Mouse (Mus musculus) cerebellum, postnatal 36 days (tissue): Measurements from ENCODE around the gene Mindy1.
A peak's percentile ranks its signal among the peaks of the same experiment; 100 is the strongest.

Experiments
- DNase-seq, 2 experiments: peaks; one replicate each; pipeline ENCODE4 v3.0.0; 2021 to 2022; ENCODE audit warnings: mixed read lengths in 2 of 2

Gene Mindy1

DNA sequence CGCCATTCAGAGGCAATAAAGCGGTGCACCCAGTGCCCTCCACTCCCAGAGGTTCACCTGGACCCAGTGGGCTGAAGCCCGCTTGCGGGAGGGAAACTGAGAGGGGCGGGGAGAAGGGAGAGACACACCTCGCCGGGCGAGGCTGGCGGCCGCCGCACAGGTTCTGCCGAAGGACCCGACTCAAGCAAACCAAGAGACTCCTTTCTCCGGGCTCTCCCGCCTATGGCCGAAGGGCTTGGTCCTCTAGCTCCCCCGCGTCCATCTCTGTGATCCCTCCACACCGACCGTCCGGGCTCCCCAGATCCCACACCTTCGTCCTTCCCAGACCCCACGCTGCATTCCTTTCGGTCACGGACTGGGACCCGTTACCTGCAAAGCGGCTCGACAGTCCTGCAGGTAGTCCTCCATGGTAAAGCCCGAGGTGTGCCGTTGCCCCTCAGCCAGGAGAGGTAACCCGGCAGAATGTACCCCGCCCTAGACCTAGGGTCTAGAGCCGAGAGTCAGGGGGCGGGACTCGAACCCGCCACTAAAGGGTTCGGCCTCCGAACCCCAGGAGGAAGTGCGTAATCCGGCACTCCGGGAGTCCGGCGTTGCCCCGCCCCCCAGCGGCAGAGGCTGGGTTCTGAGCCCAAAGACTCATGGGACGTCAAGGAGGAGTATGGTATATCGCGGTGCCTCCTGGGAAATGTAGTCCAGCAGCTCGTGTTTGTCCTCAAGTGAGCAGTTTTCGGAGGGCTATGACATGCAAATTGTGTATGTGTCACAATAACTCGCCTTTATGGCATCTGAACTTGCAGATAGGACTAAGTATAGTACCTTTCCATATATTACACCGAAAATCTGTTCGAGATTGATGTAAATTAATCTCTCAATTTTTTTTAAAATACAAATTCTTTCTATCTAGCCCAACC, at the start of gene Mindy1, which contains the start of gene Prune1:
TSS of gene Mindy1 (plus strand) at position 130 of the 911 bp plus-strand sequence.
TSS of gene Prune1 (minus strand) at position 861 of the 911 bp plus-strand sequence.
- DNase-seq: peak; percentile 98 to 100

DNA sequence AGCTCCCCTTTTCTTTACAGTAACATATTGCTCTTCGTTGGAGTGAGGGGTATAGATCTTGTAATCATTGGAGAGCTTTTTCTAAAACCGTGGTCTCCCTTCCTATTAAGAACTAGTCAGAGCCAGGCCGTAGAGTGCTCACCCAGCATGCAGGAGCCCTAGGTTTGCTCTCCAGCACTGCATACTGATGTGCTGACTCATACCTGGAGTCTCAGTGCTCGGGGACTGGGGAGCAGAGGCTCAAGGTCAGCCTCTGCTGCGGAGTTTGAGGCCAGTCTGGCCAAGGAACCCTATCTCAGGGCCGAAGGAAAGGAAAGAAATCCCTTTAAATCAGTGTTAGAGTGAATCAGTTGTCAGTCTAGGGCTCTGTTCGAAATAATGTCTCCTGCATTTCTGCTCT, 48.4 kb upstream of the Mindy1 start:
- DNase-seq: no peak

DNA sequence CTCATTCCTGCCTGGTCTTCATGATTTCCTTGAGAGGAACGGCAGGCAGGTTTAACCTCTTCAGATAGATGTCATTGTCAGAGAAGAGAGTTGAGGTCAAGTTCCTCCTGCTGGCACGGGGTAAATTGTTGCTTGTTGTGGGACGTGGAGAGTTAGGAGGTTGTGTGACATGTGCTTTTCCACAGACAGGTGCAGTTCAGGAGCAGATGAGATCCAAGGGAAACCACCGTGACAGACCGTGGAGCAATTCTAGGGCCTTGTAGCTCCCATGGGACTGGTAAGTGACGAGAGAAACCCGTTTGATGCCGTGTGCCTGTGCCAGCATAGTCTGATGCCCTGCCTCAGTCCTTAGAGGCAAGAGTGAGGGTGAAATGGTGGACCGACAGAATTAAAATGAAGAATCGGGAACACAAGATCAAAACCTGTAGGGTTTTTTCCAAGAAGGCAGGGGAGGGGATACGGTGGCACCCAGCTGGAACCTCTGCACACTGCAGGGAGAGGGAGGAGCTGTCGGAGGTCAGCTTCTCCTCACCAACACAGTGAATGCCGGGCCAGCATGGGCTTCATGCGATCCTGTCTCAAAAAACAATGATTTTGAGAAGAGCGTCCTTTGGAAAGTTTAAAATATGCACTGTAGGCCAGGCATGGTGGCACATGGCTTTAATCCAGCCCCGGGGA, 47.7 kb upstream of the Mindy1 start:
- DNase-seq: no peak

DNA sequence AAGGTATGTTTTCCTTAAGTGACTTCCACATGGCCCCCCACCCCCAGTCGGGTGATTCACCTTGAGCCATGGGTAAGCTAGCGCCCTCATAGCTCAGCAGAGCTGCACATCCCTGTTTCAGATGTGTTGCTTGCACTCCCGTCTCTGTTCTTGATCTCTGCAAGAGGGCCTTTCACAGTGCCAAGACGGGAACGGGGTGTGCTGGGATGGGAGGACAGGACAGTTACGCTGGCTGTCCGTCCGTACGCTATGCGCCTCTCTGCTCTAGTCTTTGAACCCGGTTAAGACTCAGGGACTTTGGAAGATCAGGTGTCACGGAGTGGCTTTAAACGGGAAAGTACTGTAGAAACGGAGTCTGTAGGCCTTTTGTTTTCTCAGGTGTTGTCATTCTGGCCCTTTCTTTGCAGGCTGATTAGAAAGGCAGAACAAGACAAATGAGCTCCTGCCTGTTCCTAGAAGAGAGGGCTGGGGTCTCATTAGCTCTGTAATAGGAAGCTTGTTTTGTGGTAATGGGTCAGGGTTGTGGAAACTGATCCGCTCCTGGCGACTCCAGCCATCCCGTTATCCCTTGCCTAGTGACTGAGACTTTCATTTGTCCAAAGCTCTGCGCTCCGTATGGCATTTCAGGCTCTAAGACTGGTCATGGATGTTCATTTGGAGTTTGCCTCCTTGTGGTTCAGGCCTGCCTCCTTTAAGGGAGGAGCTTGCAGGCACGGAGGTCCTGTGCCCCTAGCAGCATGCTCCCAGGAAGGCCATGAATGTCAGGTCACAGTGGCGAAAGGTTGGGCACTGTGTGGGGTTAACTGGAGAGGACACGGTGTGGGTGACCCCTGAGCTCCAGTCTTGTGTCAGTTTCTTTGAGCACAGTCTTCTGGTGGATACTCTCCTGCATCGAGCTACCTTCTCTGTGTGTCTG, 45.5 kb upstream of the Mindy1 start:
- DNase-seq: no peak

DNA sequence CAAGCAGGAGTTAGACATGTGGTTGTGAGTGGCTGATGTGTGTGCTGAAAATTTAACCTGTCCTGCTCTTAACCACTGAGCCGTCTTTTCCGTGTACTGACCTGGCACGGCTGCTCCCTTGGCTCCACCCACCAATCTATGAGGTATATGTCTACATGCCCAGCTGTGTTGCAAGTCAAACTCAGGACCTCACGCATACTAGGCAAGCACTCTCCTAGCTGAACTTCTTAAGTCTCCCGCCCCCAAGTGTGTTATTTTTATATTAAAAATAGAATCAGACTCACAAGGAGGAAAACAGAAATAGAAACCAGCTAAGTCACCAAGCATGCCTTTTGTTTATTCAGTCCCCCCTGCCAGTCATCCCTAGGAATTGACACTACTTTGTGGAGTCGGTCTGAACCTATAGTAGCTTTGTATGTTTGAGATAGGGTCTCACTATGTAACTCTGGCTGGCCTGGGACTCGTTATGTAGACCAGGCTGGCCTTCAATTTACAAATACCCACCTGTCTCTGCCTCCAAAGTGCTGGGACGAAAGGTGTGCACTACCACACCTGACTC, 43.5 kb upstream of the Mindy1 start:
- DNase-seq: no peak

GRCm38 (mm10) chr3:95239022-95239421, 42.1 kb upstream of the Mindy1 start:
- no peak for DNase-seq

GRCm38 (mm10) chr3:95239971-95240370, 41.2 kb upstream of the Mindy1 start:
- DNase-seq: no peak

GRCm38 (mm10) chr3:95240900-95241299, 40.2 kb upstream of the Mindy1 start:
- DNase-seq: no peak

GRCm38 (mm10) chr3:95241498-95241897, 39.6 kb upstream of the Mindy1 start, which contains the start of gene Gm128:
Gm128 (minus strand) TSS chr3:95241598.
- no peak for DNase-seq

GRCm38 (mm10) chr3:95243086-95243485, 38.1 kb upstream of the Mindy1 start:
- DNase-seq: no peak

GRCm38 (mm10) chr3:95246465-95247231, 34.5 kb upstream of the Mindy1 start:
- DNase-seq: peak; percentile 51 to 56

DNA sequence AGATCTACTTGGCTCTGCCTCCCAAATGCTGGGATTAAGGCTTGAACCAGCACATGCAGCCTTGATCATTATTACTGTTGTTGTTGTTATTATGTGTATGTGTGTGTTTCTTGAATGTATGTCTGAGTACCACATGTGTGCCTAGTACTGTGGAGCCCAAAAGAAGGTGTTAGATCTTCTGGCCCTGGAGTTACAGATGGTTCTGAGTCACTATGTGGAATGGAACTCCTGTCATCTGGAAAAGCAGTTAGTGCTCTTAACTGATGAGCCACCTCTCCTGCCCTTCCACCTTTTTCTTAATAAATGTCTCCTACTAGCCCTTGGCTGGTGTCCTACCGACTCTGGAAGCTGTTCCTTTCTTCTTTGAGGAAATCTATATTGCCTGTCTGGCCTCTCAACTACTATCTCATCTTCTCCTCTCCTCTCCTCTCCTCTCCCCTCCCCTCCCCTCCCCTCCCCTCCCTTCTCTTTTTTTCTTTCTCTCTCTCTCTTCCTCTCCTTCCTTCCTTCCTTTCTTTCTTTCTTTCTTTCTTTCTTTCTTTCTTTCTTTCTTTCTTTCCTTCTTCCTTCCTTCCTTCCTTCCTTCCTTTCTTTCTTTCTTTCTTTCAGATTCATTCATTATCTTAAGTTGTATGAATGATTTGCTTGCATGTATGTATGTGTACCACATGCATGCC, 33.3 kb upstream of the Mindy1 start:
- DNase-seq: no peak

- DNase-seq: peak; percentile 84 to 85
Measured at GRCm38 (mm10) chr3:95250361-95250760, 30.8 kb upstream of the Mindy1 start.

- DNase-seq: no peak
Measured at GRCm38 (mm10) chr3:95250783-95251424, 30.2 kb upstream of the Mindy1 start, which contains the start of gene Bnipl. Bnipl (minus strand) TSS chr3:95251193.

DNA sequence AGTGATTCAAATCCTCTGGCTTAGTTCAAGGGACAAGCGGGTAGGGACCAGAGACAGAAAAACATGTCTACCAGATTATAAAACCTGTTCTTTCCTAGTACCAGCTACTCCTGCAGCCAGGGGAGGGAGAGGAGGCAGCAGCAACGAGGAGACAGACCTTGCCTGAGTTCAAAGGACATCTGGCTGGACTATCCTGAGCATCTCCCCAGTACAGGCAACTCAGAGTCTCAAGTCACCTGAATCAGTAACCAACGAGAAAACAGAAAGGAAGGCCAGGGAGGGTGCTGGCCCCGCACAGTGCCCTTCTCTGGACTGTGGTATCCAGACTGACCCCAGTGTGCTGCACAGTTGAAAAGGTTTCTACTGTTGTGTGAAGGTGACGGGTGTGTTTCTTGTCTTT, 24.2 kb upstream of the Mindy1 start:
- no peak for DNase-seq

DNA sequence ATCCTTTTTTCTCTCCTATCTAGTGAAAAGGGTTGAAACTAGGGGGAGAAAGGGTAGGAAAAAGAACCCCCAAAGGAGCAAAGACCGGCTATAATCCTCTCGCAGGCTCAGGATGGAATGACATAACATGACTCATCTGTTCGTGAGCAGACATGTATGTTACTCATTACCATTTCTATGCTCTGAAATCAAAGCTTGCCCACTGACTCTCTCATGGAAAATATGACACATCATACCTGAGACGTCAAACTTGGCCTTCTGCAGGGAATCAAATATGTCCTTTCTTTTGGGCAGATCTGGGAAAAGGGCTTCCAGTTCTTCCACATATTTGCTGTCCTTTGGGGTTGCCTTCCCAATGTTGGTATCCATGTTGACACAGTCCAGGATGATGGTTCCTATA, 19.2 kb upstream of the Mindy1 start:
- DNase-seq: no peak

- peak; percentile 65 for DNase-seq
Measured at GRCm38 (mm10) chr3:95263089-95263739, 17.9 kb upstream of the Mindy1 start.

DNA sequence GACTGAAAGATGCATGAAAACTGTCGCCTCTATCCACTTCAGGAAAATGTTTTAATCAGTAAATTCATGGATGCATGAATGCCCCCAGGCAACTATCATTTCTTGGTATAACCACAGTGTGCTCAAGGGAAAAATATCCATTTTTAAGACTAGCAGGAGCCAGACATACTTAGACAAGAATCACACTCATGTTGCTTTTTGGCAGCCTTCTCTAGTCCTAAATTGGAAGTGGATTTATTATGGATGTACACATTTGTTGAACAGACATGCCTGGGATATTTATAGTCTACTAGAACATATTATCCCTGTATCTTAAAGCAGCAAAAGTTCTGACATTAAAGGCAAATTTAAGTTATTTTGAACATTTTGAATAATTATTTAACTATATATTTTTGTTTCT, 16.4 kb upstream of the Mindy1 start:
- DNase-seq: no peak

GRCm38 (mm10) chr3:95266052-95266451, 15.1 kb upstream of the Mindy1 start:
- DNase-seq: no peak

- DNase-seq: no peak
Measured at GRCm38 (mm10) chr3:95267855-95268254, 13.3 kb upstream of the Mindy1 start.
